ENCODE assay signal across 8 mouse cellular contexts in genomic region chr1:187137426-187137825, GRCm38 (mm10).
DNase-seq lines count a peak whose midpoint lies in the region; ATAC-seq and TF ChIP-seq lines count a peak whose summit lies in the region.

No protein-coding gene starts in this region.

- no peak overlapping the region for H3K9ac ChIP-seq in hindbrain, embryonic 16.5 days (ENCODE audit: low read depth, low read length)
- H3K9ac ChIP-seq in midbrain, embryonic 15.5 days = no peak overlapping the region

- 28% methylated on average over 6 of the region's 6 CpGs for WGBS in hindbrain, embryonic 16.5 days
- 39% methylated on average over 6 of the region's 6 CpGs for WGBS in midbrain, embryonic 15.5 days

- H3K27me3 ChIP-seq in hindbrain, embryonic 16.5 days (replicated peaks; ENCODE audit: control insufficient read depth, insufficient read depth, low read length) = no peaks in the 10 kb centered on the region
- no peaks in the 10 kb centered on the region for H3K27me3 ChIP-seq in midbrain, embryonic 15.5 days (replicated peaks)

- intact Hi-C loops in left cerebral cortex, adult 2 months (cut with DNase I) = loop anchor here (5.0 kb wide), 4 partner anchors 105 to 835 kb away; no protein-coding TSS in a partner anchor

- H3K27ac ChIP-seq in hindbrain, embryonic 16.5 days (ENCODE audit: low read depth, low read length) = no peak overlapping the region
- H3K27ac ChIP-seq in left cerebral cortex, adult 2 months = no peak overlapping the region
- no peak overlapping the region for H3K27ac ChIP-seq in midbrain, embryonic 15.5 days

- H3K36me3 ChIP-seq in hindbrain, embryonic 16.5 days (ENCODE audit: control insufficient read depth, insufficient read depth, low read length) = no peaks in the 10 kb centered on the region
- H3K36me3 ChIP-seq in midbrain, embryonic 15.5 days (replicated peaks) = no peaks in the 10 kb centered on the region

- TF ChIP-seq CTCF in left cerebral cortex, adult 2 months (IDR thresholded peaks at IDR 0.05) = peak; percentile 90

- peak; percentile 40; the same call in 1 of the 2 replicates for ATAC-seq in hindbrain, embryonic 16.5 days
- peak; percentile 45; the same call in 1 of the 2 replicates for ATAC-seq in midbrain, embryonic 15.5 days (replicated peaks)

- no peak overlapping the region for H3K4me3 ChIP-seq in hindbrain, embryonic 16.5 days (ENCODE audit: low read length)
- H3K4me3 ChIP-seq in left cerebral cortex, adult 2 months = no peak overlapping the region
- no peak overlapping the region for H3K4me3 ChIP-seq in midbrain, embryonic 15.5 days

- no peaks in the 10 kb centered on the region for H3K9me3 ChIP-seq in hindbrain, embryonic 16.5 days (ENCODE audit: control insufficient read depth, low read length)
- H3K9me3 ChIP-seq in midbrain, embryonic 15.5 days = no peaks in the 10 kb centered on the region

- no peak overlapping the region for H3K4me2 ChIP-seq in hindbrain, embryonic 16.5 days (ENCODE audit: low read length)
- no peak overlapping the region for H3K4me2 ChIP-seq in midbrain, embryonic 15.5 days

- peak; percentile 43 for DNase-seq in right cerebral cortex, adult 18-20 months
- DNase-seq in right cerebral cortex, postnatal 25 days = no peak
- peak; percentile 17 for DNase-seq in adrenal gland, adult 8-10 months
- DNase-seq in embryo, embryonic 11.5 days (ENCODE audit: low read depth, low spot score) = peak; percentile 48
- DNase-seq in left cerebral cortex, adult 2 months (ENCODE audit: extremely low spot score in 1 of 2, low spot score in 2 of 2) = peak; percentile 49 to 50
- DNase-seq in yolk sac, embryonic 10.5 days (ENCODE audit: low spot score) = no peak

- no peaks in the 10 kb centered on the region for H3K4me1 ChIP-seq in hindbrain, embryonic 16.5 days (ENCODE audit: control insufficient read depth, insufficient read depth, low read depth, low read length)
- H3K4me1 ChIP-seq in midbrain, embryonic 15.5 days = no peaks in the 10 kb centered on the region

Comparison
In these comparisons a context has a peak if more than half of its experiments do, and no peak if none do; other contexts are left out.
1. DNase-seq: peak in right cerebral cortex, adult 18-20 months (single experiment), adrenal gland, adult 8-10 months (single experiment), embryo, embryonic 11.5 days (single experiment) and left cerebral cortex, adult 2 months (2 of 2); none in right cerebral cortex, postnatal 25 days (single experiment) and yolk sac, embryonic 10.5 days (single experiment).